Mouse (Mus musculus) liver, embryonic 14.5 days (tissue): Measurements from ENCODE around the gene Lyrm1.

Source experiments
- CTCF ChIP-seq: IDR thresholded peaks from 2 replicates; pipeline ENCODE4 v1.5.1; 2016; ENCODE audit warnings: antibody characterized with exemption, low read depth, control low read depth
- EP300 ChIP-seq: IDR thresholded peaks from 2 replicates; pipeline ENCODE4 v1.6.1; 2016; ENCODE audit warnings: antibody characterized with exemption, low read depth

- TF ChIP-seq CTCF, result no peak
- TF ChIP-seq EP300, result no peak
Measured at GRCm38 (mm10) chr7:119860554-119860953, 35.1 kb upstream of the Lyrm1 start.
